Mouse (Mus musculus) E14TG2a.4 (cell line): Measurements from ENCODE around the gene Hist1h2bg.
A peak's percentile ranks its signal among the peaks of the same experiment; 100 is the strongest.

ENCODE experiments used
- CTCF ChIP-seq: conservative IDR thresholded peaks from 2 replicates; pipeline ENCODE4 v1.5.1; 2014; ENCODE audit warnings: low read length
- NANOG ChIP-seq: IDR thresholded peaks from 2 replicates; pipeline ENCODE4 v1.6.1; 2014; ENCODE audit warnings: borderline replicate concordance, low read length, mixed read lengths

DNA sequence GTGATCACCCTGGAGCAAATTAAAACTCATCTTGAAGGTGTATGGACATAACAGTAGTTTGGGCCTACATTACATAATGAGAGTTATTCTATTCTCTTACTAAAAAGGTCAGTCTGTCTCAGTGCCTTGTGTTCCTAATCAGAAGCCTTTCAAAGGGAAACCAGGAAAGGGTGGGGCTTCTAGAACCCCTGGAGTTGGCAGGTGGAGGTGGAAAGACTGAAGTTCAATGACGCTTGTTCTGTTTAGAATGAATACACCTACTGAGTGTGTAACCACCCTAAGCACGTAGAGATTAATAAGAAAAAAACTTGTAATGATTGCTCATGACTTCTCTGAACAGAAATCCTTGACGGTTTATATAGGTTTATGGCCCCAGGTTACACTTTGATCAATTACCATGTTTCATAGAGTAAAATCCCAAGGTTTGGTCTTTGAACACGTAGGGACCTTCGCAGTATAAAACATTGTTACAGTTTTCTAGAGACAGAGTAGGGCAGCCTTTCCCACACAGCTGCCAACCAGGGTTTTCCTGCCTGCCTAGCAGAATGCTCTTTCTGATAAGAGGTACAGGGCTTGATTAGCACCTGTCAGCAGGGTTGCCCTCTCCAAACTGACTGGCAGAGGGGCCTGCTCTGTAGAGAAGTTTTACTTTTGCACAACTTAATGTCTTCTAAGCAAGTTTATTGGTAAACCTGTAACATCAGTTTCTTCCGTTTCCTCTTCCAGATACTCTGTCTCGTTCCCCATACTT, 24.6 kb downstream of the Hist1h2bg start:
- TF ChIP-seq CTCF (no peak), NANOG (peak; percentile 22; the same call in 1 of the 2 replicates)
